Mouse (Mus musculus) midbrain, embryonic 13.5 days (tissue): Measurements from ENCODE around the gene Scube1. TPM values are rescaled to one million over a fixed set of nuclear protein-coding genes. Genes with fewer than 3 reads are reported as not detected.
A peak's percentile ranks its signal among the peaks of the same experiment; 100 is the strongest.

Experiments used
- ATAC-seq: fragments of 200-750 bp; cut with Nextera tagmentation; 2 replicates; pipeline ENCODE4 v1.8.0; 2017; ENCODE audit warnings: mild to moderate bottlenecking, moderate TSS enrichment, moderate library complexity
- H3K27ac ChIP-seq: fragments of 300-500 bp; sonication (generic); 2 replicates; pipeline ENCODE4 v1.5.1; 2015; ENCODE audit warnings: inconsistent platforms, mild to moderate bottlenecking, moderate library complexity
- H3K27me3 ChIP-seq: fragments of 300-500 bp; sonication (generic); 2 replicates; pipeline ENCODE4 v1.6.1; 2015; ENCODE audit warnings: mild to moderate bottlenecking, inconsistent platforms
- H3K36me3 ChIP-seq: fragments of 300-500 bp; sonication (generic); 2 replicates; pipeline ENCODE4 v1.6.1; 2015; ENCODE audit warnings: mild to moderate bottlenecking, inconsistent platforms
- H3K4me1 ChIP-seq: fragments of 300-500 bp; sonication (generic); replicated peaks from 2 replicates; pipeline ENCODE4 v1.6.1; 2015; ENCODE audit warnings: inconsistent platforms
- H3K4me2 ChIP-seq: fragments of 300-500 bp; sonication (generic); replicated peaks from 2 replicates; pipeline ENCODE4 v1.6.1; 2015; ENCODE audit warnings: moderate library complexity, mild to moderate bottlenecking, inconsistent platforms
- H3K4me3 ChIP-seq: fragments of 300-500 bp; sonication (generic); replicated peaks from 2 replicates; pipeline ENCODE4 v1.5.1; 2015; ENCODE audit warnings: mild to moderate bottlenecking, inconsistent platforms
- H3K9ac ChIP-seq: fragments of 300-500 bp; sonication (generic); replicated peaks from 2 replicates; pipeline ENCODE4 v1.6.1; 2015; ENCODE audit warnings: mild to moderate bottlenecking, inconsistent platforms
- H3K9me3 ChIP-seq: fragments of 300-500 bp; sonication (generic); 2 replicates; pipeline ENCODE4 v1.6.1; 2016; ENCODE audit warnings: mild to moderate bottlenecking, inconsistent platforms
- WGBS: fragments of 180-500 bp; shearing (Covaris S2); methylation state at CpG from one replicate; pipeline ENCODE4 v1.1.7; 2015; 5-methylcytosine and 5-hydroxymethylcytosine counted together
- polyA plus RNA-seq: library from polyadenylated mRNA; unstranded; fragments of >200 nt; fragmentation: Nextera tagmentation; extraction: Ambion mirVana; gene quantifications from 2 replicates; pipeline ENCODE4 v1.2.1, GENCODE M21; 2015

Gene Scube1
- polyA plus RNA-seq, 1 experiment from 2014 or later = 16.7 TPM

GRCm38 (mm10) chr15:83706528-83707199 is 18.2 kb downstream of the Scube1 start:
- whole genome bisulfite sequencing = 37% methylated on average over 10 of the region's 10 CpGs
- Histone ChIP-seq H3K36me3 (peaks cover 17% of the 10 kb centered on the region), H3K9me3 (no peaks in the 10 kb centered on the region), H3K27ac (no peak overlapping the region), H3K27me3 (peaks cover 24% of the 10 kb centered on the region), H3K4me1 (peaks cover 33% of the 10 kb centered on the region), H3K9ac (no peak overlapping the region), H3K4me3 (no peak overlapping the region), H3K4me2 (no peak overlapping the region)
- ATAC-seq = 0 out of 2 replicates have a peak, but pooled peaks have one; percentile 15

GRCm38 (mm10) chr15:83700593-83700923 is 24.3 kb downstream of the Scube1 start:
- Histone ChIP-seq H3K36me3 (peaks cover 17% of the 10 kb centered on the region), H3K4me2 (no peak overlapping the region), H3K27ac (no peak overlapping the region), H3K27me3 (peaks cover 23% of the 10 kb centered on the region), H3K4me3 (no peak overlapping the region), H3K9me3 (no peaks in the 10 kb centered on the region), H3K9ac (no peak overlapping the region), H3K4me1 (peaks cover 46% of the 10 kb centered on the region)
- WGBS = 17% methylated on average over 13 of the region's 13 CpGs
- ATAC-seq = no peak

- H3K27me3 ChIP-seq = peaks cover 23% of the 10 kb centered on the region
- peaks cover 17% of the 10 kb centered on the region for H3K36me3 ChIP-seq
- ATAC-seq = peak; percentile 68
- 8% methylated on average over 11 of the region's 11 CpGs for WGBS
- no peak overlapping the region for H3K4me2 ChIP-seq
- peaks cover 46% of the 10 kb centered on the region for H3K4me1 ChIP-seq
- H3K27ac ChIP-seq = 0 out of 2 replicates have a peak overlapping the region, but pooled peaks have one; percentile 16
- H3K4me3 ChIP-seq = no peak overlapping the region
- peak overlapping the region; percentile 15; the same call in 1 of the 2 replicates for H3K9ac ChIP-seq
- H3K9me3 ChIP-seq = no peaks in the 10 kb centered on the region
Measured at GRCm38 (mm10) chr15:83699834-83700592, 24.8 kb downstream of the Scube1 start.

- H3K4me1 ChIP-seq = peaks cover 46% of the 10 kb centered on the region
- H3K27ac ChIP-seq = 0 out of 2 replicates have a peak overlapping the region, but pooled peaks have one; percentile 16
- peaks cover 22% of the 10 kb centered on the region for H3K27me3 ChIP-seq
- peak overlapping the region; percentile 14; the same call in 1 of the 2 replicates for H3K4me2 ChIP-seq
- H3K9ac ChIP-seq = 0 out of 2 replicates have a peak overlapping the region, but pooled peaks have one; percentile 15
- no peaks in the 10 kb centered on the region for H3K9me3 ChIP-seq
- H3K36me3 ChIP-seq = peaks cover 17% of the 10 kb centered on the region
- no peak overlapping the region for H3K4me3 ChIP-seq
- peak; percentile 51 for ATAC-seq
- 9% methylated on average over 20 of the region's 20 CpGs for WGBS
Measured at GRCm38 (mm10) chr15:83699132-83699833, 25.5 kb downstream of the Scube1 start.

GRCm38 (mm10) chr15:83696681-83697381 is 28.0 kb downstream of the Scube1 start:
- no peak for ATAC-seq
- no peak overlapping the region for H3K4me2 ChIP-seq
- peaks cover 46% of the 10 kb centered on the region for H3K4me1 ChIP-seq
- H3K36me3 ChIP-seq = no peaks in the 10 kb centered on the region
- H3K27ac ChIP-seq = no peak overlapping the region
- H3K4me3 ChIP-seq = no peak overlapping the region
- WGBS = 67% methylated on average over 14 of the region's 14 CpGs
- peaks cover 21% of the 10 kb centered on the region for H3K27me3 ChIP-seq
- 0 out of 2 replicates have a peak overlapping the region, but pooled peaks have one; percentile 26 for H3K9ac ChIP-seq
- no peaks in the 10 kb centered on the region for H3K9me3 ChIP-seq

- no peaks in the 10 kb centered on the region for H3K36me3 ChIP-seq
- no peak overlapping the region for H3K27ac ChIP-seq
- peaks cover 10% of the 10 kb centered on the region; the same call in 1 of the 2 replicates for H3K27me3 ChIP-seq
- H3K4me3 ChIP-seq = no peak overlapping the region
- 96% methylated on average over 11 of the region's 11 CpGs for WGBS
- H3K9me3 ChIP-seq = no peaks in the 10 kb centered on the region
- H3K4me1 ChIP-seq = peaks cover 35% of the 10 kb centered on the region
- no peak overlapping the region for H3K4me2 ChIP-seq
- H3K9ac ChIP-seq = no peak overlapping the region
- no peak for ATAC-seq
Measured at GRCm38 (mm10) chr15:83695159-83695558, 29.7 kb downstream of the Scube1 start.

GRCm38 (mm10) chr15:83691901-83692361 is 32.9 kb downstream of the Scube1 start:
- no peaks in the 10 kb centered on the region for H3K36me3 ChIP-seq
- no peak overlapping the region for H3K9ac ChIP-seq
- H3K4me3 ChIP-seq = no peak overlapping the region
- 0 out of 2 replicates have a peak, but pooled peaks cover 5% of the 10 kb centered on the region for H3K27me3 ChIP-seq
- ATAC-seq = no peak
- H3K27ac ChIP-seq = 0 out of 2 replicates have a peak overlapping the region, but pooled peaks have one; percentile 30
- 52% methylated on average over 8 of the region's 8 CpGs for WGBS
- H3K9me3 ChIP-seq = no peaks in the 10 kb centered on the region
- H3K4me2 ChIP-seq = no peak overlapping the region
- H3K4me1 ChIP-seq = peaks cover 4% of the 10 kb centered on the region

- Histone ChIP-seq H3K4me1 (no peaks in the 10 kb centered on the region; the same call in 1 of the 2 replicates), H3K9me3 (no peaks in the 10 kb centered on the region), H3K4me2 (no peak overlapping the region), H3K9ac (no peak overlapping the region), H3K27me3 (no peaks in the 10 kb centered on the region), H3K4me3 (no peak overlapping the region), H3K27ac (no peak overlapping the region), H3K36me3 (no peaks in the 10 kb centered on the region)
- ATAC-seq = no peak
- WGBS = 90% methylated on average over 12 of the region's 12 CpGs
Measured at GRCm38 (mm10) chr15:83689946-83690345, 34.9 kb downstream of the Scube1 start.

GRCm38 (mm10) chr15:83686601-83687000 is 38.2 kb downstream of the Scube1 start:
- no peak for ATAC-seq
- H3K36me3 ChIP-seq = no peaks in the 10 kb centered on the region
- no peaks in the 10 kb centered on the region for H3K9me3 ChIP-seq
- peaks cover 2% of the 10 kb centered on the region for H3K27me3 ChIP-seq
- no peak overlapping the region for H3K4me2 ChIP-seq
- WGBS = 64% methylated on average over 9 of the region's 9 CpGs
- no peak overlapping the region for H3K4me3 ChIP-seq
- no peak overlapping the region for H3K27ac ChIP-seq
- no peaks in the 10 kb centered on the region for H3K4me1 ChIP-seq
- H3K9ac ChIP-seq = no peak overlapping the region

GRCm38 (mm10) chr15:83685950-83686349 is 38.9 kb downstream of the Scube1 start:
- Histone ChIP-seq H3K36me3 (no peaks in the 10 kb centered on the region), H3K4me3 (no peak overlapping the region), H3K4me1 (no peaks in the 10 kb centered on the region), H3K9ac (no peak overlapping the region), H3K27ac (no peak overlapping the region), H3K27me3 (peaks cover 8% of the 10 kb centered on the region), H3K9me3 (no peaks in the 10 kb centered on the region), H3K4me2 (no peak overlapping the region)
- WGBS = 93% methylated on average over 3 of the region's 3 CpGs
- no peak for ATAC-seq

GRCm38 (mm10) chr15:83683051-83683561 is 41.7 kb downstream of the Scube1 start:
- Histone ChIP-seq H3K27ac (no peak overlapping the region), H3K9me3 (no peaks in the 10 kb centered on the region), H3K36me3 (no peaks in the 10 kb centered on the region), H3K27me3 (peaks cover 22% of the 10 kb centered on the region), H3K4me1 (peaks cover 18% of the 10 kb centered on the region), H3K4me2 (no peak overlapping the region), H3K9ac (no peak overlapping the region), H3K4me3 (no peak overlapping the region)
- 64% methylated on average over 15 of the region's 15 CpGs for WGBS
- no peak for ATAC-seq
